Mouse (Mus musculus) brain, adult 2 months (tissue): ENCODE data around the gene Zc3hav1.
A peak's percentile ranks its signal among the peaks of the same experiment; 100 is the strongest.
"Not testable (repeated sequence)": the region's sequence is repeated elsewhere in the genome, so short reads cannot be mapped to it uniquely, and the experiment has no call there.

ENCODE experiments used
- DNase-seq: peaks from one replicate; pipeline ENCODE4 v3.0.0; 2011; ENCODE audit warnings: low read depth, low spot score

Gene Zc3hav1

DNA sequence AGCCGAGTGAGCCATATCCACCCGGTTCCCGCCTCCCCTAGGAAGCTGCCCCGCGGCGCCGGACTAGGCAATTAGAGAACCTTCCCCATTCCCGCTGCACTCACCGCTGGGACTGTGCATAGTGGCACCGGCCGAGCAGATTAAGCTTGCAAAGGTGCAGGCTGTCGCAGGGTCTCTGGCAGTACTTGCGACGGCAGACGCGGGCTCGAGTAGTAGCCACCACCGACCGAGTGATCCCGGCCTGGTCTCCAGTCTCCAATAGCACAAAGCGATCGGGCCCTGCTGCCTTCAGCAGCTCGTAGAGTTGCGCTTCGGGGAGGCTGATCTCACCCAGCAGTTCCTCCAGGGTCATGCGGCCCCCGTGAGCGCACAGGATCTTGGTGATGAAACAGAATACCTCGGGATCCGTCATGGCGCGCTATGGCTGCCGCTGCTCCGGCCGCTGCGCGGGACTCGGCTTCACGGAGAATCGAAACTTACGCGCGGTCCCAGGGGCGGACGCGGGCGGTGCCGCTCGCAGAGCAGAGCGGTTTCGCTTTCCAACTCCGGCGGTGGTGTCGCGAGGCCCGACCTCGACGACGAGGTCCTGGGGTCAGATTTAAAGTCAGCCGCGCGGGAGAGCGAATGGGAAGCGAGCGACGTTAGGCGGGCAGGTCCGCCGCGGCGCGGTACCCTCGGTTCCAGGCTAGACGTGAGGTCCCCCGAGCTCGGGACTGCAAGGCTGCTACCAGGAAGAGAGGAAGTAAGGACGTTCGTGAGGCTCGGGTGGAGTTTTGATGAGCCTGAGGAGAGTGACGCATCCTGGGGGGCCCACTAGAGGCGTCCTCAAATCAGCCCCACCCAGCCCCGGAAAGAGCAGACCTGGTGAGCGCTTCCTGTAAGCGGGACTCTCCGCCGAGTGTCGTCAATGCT, at the start of gene Zc3hav1:
TSS of gene Zc3hav1 (minus strand) at position 793 of the 912 bp plus-strand sequence.
- DNase-seq, result peak; percentile 41

DNA sequence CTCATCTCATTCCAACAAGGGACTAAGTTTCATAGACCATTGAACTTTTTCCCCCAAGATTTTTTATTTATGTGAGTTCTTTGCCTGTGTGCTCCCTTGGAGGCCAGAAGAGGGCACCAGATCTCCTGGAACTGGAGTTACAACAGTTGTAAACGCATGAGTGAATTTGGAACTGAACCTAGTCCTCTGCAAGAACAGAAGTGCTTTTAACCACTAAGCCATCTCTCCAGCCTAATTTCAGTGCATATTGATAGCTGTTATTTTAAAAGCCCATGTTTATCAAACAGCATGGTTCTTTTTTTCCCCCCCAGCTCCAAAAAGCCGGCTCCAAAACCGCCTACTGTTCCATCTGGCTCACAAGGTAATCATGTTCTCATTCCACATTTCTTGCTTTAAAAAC, 35.3 kb upstream of the Zc3hav1 start:
- DNase-seq, result peak; percentile 87

DNA sequence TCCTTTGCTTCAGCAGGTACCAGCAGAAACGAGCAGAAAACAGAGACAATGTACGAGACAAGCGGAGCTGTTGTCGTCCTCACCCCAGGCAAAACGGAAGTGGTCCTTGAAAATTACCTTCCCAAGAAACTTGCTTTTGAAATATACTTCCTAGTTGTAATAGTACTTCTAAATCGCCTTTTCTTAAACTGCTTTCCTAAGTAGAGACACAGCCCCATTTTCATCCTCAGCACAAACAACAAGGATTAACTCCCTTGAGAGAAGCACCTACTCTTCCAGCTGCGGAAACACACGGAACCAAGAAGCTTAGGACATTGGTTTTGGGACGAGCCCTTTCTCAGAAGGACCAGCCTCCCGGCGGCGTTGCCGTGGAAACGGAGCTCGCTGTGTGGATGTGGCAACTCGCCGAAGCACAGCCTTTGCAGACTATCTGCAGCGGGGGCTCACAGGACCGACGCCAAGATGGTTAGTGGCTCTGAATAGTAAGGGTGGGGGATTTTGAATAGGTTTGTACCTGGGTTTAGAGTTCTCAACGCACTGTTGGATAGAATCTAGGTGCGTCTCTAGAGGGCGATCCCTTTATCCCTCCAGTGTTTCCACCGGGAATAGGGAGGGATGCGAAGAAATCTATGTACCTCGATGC, 26.8 kb upstream of the Zc3hav1 start, which contains the start of gene Ttc26:
TSS of gene Ttc26 (plus strand) at position 341 of the 643 bp plus-strand sequence.
- peak; percentile 95 for DNase-seq

DNA sequence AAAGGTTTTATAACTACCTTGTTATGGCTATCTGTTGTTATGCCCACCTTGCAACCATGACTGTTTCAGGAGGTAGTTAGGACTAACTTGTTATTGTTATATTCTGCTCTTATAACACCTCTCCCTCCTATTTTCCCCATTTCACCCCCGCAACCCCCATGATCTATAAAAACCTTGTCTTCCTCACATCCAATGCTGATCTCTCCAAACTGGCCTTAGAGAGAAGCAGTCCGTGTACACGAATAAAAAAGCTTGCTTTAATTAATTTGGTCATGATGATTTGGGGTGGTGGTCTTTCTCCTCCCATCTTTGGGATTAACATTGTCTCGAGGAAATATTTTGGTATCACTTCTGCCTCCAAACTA, 26.3 kb upstream of the Zc3hav1 start:
- DNase-seq, result no peak

DNA sequence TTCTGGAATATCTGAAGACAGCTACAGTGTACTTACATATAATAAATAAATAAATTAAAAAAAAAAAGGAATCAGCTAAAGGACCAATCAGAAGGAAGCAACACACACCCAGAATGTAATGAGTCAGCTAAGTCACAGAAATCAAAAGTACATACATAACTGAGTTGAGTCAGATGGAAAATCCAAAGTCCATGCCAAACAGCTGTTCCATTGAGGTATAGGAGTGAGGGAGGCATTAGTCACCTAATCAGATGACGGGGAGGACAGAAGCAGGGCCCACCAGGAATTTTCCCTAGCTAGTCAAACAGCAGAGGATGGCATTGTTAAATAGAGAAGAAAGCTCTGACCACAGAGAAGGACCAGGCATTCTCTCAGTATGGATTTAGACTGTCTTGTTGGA, 19.9 kb upstream of the Zc3hav1 start:
- DNase-seq, result peak; percentile 15

DNA sequence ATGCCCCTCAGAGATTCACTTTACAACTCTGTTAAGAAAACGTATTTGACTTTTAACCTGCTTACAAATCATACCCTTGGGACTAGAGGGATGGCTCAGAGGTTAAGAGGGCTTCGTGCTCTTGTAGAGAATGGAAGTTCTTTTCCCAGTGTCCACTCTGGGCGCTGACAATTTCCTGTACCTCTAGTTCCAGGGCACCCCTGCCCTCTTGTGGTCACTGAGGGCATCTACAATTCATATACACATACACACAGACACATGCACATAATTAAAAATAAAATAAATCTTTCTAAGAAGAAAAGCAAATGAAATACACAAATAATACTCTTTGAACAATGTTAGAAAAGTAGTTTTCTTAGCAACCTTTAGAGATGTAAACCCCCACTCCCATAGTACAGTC, 15.5 kb upstream of the Zc3hav1 start:
- no peak for DNase-seq

GRCm38 (mm10) chr6:38364121-38364520, 9.7 kb upstream of the Zc3hav1 start:
- no peak for DNase-seq

DNA sequence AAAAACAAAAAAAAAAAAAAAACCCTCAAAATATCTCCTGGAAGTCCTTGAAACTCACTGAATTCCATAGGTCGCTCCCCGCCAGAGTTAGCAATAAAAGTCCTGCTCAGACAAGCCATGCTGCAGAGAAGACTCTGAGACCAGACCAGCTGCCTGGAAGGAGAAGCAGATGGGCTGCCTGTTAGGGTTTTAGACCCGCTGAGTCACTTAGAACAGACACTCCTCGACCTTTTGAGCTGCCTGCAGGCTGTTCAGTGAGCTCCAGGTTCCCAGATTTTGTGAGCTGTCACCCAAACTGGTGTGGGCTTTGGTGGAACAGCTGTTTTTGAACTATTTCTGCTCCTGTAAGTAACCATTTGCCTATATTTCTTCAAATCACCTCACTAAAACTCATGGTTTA, 9.0 kb upstream of the Zc3hav1 start:
- no peak for DNase-seq

DNA sequence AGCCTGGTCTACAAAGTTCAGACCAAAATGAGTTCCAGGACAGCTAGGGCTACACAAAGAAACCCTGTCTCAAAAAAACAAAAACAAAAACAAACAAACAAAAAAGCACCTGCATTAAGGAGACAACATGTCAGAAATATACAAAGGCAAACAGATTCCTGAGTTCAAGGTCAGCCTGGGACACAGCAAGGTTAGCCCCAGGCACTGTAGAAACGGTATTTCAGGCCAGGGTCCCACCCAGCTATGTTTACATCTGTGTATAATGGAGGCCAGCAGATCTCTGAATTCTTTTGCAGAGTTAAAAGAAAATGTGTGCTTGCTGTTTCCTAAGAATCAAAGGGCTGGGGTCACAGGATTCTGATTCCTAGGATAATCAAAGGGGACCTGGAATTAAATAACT, 7.5 kb upstream of the Zc3hav1 start:
- no peak for DNase-seq

DNA sequence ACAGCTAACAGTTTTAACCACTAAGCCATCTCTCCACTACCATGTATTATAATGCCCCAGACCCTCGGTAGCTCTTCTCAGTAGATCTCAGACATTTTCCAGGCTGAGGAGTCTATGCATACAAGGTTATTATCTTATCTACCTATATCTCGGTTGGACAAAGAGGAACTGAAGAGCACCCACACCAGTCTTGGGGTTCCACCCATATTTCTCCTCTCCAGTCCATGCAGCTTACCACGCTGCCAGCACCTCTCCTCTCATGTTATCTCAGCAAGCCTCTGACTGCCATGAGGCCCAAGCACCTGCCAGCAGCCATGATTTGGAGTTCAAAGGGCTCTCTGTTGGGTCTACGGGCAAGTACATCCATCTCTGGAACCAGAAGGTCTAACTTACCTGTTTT, 6.7 kb upstream of the Zc3hav1 start:
- DNase-seq, result no peak

DNA sequence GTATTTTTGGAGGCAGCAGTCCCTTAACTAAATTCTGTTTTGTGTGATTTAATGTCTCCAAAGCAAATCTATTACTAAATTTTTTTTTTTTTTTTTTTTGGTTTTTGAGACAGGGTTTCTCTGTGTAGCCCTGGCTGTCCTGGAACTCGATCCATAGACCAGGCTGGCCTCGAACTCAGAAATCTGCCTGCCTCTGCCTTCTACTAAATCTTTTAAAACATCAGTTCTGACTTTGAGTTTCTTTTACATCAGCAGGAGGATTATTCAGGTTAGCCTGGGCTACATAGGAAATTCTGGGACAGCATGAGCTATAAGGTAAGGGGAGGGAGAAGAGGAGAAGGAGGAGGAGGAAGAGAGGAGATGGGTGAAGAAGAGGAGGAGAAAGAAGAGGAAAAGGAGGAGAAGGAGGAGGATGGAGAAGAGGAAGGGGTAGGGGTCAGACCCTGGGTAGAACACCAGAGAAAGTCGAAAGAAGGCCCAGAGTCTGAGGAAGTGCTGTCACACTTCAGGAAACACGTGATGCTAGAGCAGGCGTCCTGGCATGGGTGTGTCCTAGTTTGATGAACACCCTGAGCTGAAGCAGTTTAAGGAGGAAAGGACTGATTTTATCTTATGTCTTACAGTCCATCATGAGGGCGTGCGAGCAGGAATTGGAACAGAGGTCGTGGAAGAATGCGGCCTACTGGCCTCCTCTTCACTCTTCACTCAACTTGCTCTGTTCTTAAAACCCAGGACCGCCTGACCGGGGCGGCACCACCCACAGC, 5.5 kb upstream of the Zc3hav1 start:
- DNase-seq, result no peak

DNA sequence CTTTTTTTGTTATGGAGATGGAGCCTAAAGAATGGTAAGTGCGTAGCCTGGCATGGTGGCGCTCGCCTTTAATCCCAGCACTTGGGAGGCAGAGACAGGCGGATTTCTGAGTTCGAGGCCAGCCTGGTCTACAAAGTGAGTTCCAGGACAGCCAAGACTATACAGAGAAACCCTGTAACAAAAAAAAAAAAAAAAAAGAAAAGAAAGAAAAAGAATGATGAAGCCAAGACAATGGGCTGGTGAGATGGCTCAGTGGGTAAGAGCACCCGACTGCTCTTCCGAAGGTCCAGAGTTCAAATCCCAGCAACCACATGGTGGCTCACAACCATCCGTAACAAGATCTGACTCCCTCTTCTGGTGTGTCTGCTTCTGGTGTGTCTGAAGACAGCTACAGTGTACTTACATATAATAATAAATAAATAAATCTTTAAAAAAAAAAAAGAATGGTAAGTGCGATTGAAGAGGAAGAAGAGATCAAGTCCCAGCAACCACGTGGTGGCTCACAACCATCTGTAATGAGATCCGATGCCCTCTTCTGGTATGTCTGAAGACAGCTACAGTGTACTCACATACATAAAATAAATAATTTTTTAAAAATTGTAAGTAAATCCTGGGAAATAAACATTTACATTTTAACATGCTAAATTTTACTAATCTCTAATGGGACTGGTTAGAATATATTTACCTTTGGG, 4.8 kb upstream of the Zc3hav1 start:
- DNase-seq, result not testable (repeated sequence)

- no peak for DNase-seq
These were observed 4.0 kb upstream of the Zc3hav1 start for GRCm38 (mm10) chr6:38358253-38359027.

- DNase-seq, result no peak
These were observed 3.3 kb upstream of the Zc3hav1 start for GRCm38 (mm10) chr6:38357603-38358252.

DNA sequence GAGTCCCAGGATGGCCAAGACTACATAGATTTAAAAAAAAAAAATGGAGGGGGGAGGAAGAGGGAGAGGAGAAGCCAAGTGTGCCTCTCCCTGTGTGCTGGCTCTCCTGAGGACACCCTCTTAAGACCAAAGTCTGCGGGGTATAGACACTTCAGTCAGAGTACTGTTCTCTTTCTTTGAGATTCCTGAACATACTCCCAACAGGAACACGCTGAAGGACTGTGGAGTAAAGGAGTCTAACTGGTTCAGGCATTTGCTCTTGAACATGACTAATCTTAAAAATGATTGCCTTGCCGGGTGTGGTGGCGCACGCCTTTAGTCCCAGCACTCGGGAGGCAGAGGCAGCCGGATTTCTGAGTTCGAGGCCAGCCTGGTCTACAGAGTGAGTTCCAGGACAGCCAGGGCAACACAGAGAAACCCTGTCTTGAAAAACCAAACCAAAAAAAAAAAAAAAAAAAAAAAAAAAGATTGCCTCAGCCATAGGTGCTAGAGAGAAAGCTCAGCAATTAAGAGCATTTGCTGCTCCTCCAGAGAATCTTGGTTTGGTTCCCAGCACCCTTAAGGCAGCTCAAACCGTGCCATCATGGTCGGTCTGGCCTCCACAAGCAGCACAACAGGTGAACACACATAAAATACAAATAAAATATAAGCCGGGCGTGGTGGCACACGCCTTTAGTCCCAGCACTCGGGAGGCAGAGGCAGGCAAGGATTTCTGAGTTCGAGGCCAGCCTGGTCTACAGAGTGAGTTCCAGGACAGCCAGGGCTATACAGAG, 2.4 kb upstream of the Zc3hav1 start:
- not testable (repeated sequence) for DNase-seq

GRCm38 (mm10) chr6:38355862-38356261, 1.5 kb upstream of the Zc3hav1 start:
- no peak for DNase-seq

- no peak for DNase-seq
These were observed 986 bp upstream of the Zc3hav1 start for GRCm38 (mm10) chr6:38355354-38355823.

- DNase-seq, result no peak
These were observed 435 bp upstream of the Zc3hav1 start for GRCm38 (mm10) chr6:38354723-38355353.

DNA sequence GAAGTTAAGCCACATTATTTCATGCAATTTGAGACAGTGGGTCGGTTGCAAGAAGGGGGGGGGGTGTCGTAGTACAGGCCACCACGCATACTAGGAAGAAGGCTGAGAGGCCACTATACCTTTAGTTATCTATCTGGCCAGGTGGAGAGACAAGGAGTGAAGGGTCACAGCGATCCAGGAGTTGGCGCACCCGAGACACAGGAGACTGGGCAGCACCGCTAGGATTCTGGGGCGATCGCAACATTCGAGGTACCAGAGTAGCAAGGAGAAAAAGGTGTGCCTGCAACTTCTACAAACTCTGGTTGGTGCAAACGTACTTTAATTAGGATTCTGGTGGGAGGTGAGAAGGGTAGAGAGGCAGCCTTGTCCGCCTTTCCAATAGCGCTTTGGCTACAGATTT, 1.2 kb downstream of the Zc3hav1 start:
- no peak for DNase-seq
